Mouse (Mus musculus) thymus, postnatal 36 days (tissue): Measurements from ENCODE around the gene Olfr97.

Experiments
- DNase-seq, 2 experiments: peaks; one replicate each; pipeline ENCODE4 v3.0.0; 2022; ENCODE audit warnings: mixed read lengths in 2 of 2

Olfr97 gene

DNA sequence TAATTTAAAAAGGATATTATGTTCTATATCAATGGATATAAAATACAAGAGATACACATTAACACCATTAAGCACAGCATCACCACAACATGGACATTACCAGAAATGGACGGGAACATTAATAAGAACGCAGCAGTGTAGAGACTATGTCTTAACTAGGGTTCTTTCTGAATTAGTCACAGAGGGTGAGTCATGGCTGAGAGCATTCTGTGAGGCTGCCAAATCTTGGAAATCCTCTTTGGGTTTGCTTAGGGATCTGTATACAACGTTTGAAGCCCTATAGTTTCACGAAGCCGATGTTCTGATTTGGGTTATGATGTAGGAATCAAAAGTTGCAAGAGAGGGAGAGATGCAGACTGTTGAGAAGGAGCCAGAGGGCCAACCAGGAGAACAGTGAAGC lies 42.3 kb downstream of the Olfr97 start:
- DNase-seq: no peak

GRCm38 (mm10) chr17:37193656-37194055 lies 43.5 kb downstream of the Olfr97 start, which contains the start of gene Ubd:
Gene Ubd, plus strand, starts transcription at chr17:37193892.
- no peak for DNase-seq

DNA sequence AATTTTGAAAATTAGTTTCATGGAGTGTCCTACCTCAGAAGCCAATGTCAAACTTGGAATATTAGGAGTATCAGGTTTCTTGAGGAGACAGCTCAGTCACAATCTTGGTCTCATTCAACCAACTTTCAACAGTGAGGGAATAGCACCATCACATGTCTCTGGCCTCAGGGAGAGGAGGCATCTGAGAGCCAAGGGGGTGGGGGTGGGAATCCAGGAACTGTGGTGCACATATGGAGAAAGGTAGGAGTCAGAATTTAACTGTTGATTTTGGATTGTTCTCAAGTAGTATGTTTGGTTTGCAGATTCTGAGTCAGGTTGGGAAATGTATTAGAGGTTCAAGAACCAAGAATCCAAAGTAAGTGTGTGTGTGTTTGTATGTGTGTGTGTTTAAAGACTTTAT lies 44.1 kb downstream of the Olfr97 start:
- DNase-seq: no peak

- DNase-seq: no peak
Observed at GRCm38 (mm10) chr17:37190711-37191110, 46.4 kb downstream of the Olfr97 start.

GRCm38 (mm10) chr17:37185474-37185873 lies 51.7 kb downstream of the Olfr97 start:
- no peak for DNase-seq
